Mouse (Mus musculus): ENCODE measurements around the gene Mtg2.

The Mtg2 gene

GRCm38 (mm10) chr2:180051986-180052733, 18.2 kb upstream of the Mtg2 start:
- no peak for DNase-seq (ENCODE audit: low spot score)

DNA sequence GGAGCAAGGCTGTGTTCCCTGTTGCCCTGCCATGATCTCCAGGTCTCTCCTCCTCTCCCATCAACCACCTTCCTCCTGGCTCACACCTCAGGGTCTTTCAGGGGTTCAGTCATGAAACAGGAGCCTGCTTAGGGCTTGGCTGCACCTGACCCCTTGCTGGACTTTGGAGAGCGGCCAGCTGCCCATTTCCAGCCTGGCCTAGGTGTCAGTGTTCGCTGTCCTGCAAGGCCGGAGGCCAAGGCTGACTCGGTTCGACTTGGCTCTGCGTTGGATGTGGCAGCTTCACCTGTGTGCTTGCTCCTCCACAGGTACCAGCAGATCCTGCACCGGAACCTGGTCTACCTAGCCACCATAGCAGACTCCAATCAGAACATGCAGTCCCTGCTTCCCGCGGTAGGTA, 17.4 kb upstream of the Mtg2 start:
- DNase-seq (ENCODE audit: low spot score) = no peak

DNA sequence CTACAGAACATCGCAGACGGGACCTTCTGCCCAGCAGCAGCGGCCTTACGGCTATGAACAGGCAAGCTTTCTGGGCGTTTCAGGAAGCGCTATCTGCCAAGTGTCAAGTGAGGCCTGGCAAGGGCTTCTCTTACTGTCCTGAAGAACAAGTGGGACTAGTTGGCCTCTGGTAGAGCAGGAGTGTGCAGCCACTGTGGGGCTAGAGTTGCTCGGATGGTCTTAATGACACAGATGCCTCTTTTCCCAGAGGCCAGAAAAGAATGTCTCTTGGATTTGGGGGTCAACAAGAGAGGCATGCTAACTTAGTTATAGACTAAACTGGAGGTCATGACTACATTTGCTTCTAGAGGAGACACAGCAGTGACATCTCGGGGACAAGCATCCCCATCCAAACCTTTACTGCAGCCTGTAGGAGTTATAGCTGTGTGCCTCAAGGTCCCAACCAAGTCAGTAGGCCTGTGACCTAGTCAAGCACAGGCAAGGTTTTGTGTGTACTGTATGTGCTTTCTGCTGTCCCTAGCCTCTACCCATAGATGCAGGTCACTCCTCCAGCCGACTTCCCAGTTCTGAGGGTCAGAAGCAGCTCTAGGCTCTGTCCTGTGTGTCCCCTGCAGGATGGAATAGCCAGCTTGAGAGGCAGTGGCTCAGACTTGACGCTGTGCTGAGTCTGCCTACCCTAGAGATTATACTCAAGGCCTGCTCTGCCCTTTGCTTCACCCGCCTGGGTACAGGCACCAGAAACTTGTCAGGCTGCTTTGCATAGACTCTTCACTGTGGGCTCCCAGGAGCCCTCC, 6.9 kb upstream of the Mtg2 start:
- no peak for DNase-seq (ENCODE audit: low spot score)

GRCm38 (mm10) chr2:180069770-180070480, 463 bp upstream of the Mtg2 start:
- DNase-seq (ENCODE audit: low spot score) = no peak

GRCm38 (mm10) chr2:180071671-180072070, 1.3 kb downstream of the Mtg2 start:
- no peak for DNase-seq (ENCODE audit: low spot score)

DNA sequence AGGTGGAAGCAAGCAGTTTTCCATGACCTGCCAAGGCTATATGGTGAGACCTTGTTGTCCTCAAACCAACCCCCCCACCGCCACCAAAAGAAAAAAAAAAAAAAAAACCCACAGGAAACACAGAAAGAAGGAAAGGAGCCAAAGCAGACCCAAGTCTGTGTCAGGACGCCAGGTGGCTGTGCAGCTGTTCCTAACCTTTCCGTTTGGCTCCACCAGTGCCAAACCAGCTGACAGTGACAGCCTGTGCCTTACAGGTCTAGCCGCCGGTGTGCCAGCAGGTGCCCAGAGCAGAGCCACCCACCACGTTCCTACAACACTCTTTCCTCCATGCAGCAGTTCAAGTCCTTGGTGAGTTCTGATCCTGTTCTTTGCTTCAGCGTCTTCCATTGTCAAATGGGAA, 2.5 kb downstream of the Mtg2 start:
- no peak for DNase-seq (ENCODE audit: low spot score)

- DNase-seq (ENCODE audit: low spot score) = no peak
Measured at GRCm38 (mm10) chr2:180077622-180078021, 7.2 kb downstream of the Mtg2 start.

- DNase-seq (ENCODE audit: low spot score) = peak; percentile 48
Measured at GRCm38 (mm10) chr2:180080680-180081079, 10.3 kb downstream of the Mtg2 start.

- DNase-seq (ENCODE audit: low spot score) = no peak
Measured at GRCm38 (mm10) chr2:180083063-180083462, 12.7 kb downstream of the Mtg2 start.

- DNase-seq (ENCODE audit: low spot score) = no peak
Measured at GRCm38 (mm10) chr2:180084565-180084964, 14.2 kb downstream of the Mtg2 start.

GRCm38 (mm10) chr2:180085926-180086636, 15.7 kb downstream of the Mtg2 start:
- DNase-seq (ENCODE audit: low spot score) = no peak

DNA sequence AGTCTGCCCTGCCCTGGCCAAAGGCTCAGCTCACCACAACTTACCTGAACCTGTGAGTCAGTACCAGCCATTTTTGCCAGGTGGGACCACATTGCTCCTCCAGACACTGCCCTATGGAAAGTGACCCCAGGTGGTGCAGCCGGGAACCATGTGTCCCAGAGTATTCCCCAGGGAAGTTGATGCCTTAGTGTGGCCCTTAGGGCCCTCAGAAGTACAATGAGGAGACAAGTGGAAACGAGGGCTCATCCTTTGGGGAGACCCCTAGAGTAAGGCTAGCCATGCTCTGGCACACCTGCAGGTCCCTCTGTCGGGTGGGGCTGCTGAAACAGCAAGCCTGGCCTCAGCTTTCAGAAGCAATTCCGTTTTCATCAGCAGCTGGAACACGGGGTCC, 16.2 kb downstream of the Mtg2 start:
- no peak for DNase-seq (ENCODE audit: low spot score)

GRCm38 (mm10) chr2:180087472-180087871, 17.1 kb downstream of the Mtg2 start:
- no peak for DNase-seq (ENCODE audit: low spot score)

DNA sequence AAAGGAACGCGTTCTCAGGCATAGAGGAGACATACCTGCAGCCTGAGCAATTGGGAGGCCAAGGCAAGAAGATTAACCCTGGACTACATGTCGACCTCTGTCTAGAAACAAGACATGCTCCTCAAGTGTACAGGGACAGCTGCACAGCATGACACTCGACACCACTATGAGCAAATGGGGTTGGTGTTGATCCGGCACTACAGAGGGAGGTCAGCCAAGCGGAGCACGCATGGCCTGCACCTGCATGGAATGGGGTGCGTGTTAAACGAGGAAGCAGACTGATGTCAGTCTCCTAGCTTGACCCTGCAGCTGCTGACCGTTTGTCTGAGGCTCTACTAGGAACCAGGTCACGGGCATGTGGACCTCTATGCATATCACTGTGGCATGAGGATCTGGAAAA, 19.9 kb downstream of the Mtg2 start:
- DNase-seq (ENCODE audit: low spot score) = no peak

DNA sequence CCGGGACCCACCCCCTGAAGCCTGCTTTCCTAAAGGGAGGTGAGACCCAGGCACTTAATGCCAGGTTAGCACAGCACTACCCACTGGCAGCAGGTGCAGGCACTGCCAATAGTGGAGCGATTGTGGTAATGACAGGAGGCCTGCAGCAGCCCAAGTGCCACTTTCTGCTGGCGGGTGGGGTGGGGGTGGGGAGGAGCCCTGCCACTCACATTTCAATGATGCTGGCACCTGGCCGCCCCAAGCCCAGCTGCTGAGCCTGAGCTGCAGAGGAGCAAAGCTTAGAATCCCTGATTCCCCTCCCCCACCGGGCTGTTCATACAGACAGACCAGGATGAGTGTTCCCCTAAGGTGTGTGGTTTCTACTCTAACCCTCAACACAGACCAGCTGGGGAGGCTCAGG, 25.3 kb downstream of the Mtg2 start:
- no peak for DNase-seq (ENCODE audit: low spot score)

GRCm38 (mm10) chr2:180097585-180097984, 27.2 kb downstream of the Mtg2 start:
- DNase-seq (ENCODE audit: low spot score) = no peak

GRCm38 (mm10) chr2:180098167-180098566, 27.8 kb downstream of the Mtg2 start:
- no peak for DNase-seq (ENCODE audit: low spot score)

- no peak for DNase-seq (ENCODE audit: low spot score)
Measured at GRCm38 (mm10) chr2:180099529-180099928, 29.1 kb downstream of the Mtg2 start.

DNA sequence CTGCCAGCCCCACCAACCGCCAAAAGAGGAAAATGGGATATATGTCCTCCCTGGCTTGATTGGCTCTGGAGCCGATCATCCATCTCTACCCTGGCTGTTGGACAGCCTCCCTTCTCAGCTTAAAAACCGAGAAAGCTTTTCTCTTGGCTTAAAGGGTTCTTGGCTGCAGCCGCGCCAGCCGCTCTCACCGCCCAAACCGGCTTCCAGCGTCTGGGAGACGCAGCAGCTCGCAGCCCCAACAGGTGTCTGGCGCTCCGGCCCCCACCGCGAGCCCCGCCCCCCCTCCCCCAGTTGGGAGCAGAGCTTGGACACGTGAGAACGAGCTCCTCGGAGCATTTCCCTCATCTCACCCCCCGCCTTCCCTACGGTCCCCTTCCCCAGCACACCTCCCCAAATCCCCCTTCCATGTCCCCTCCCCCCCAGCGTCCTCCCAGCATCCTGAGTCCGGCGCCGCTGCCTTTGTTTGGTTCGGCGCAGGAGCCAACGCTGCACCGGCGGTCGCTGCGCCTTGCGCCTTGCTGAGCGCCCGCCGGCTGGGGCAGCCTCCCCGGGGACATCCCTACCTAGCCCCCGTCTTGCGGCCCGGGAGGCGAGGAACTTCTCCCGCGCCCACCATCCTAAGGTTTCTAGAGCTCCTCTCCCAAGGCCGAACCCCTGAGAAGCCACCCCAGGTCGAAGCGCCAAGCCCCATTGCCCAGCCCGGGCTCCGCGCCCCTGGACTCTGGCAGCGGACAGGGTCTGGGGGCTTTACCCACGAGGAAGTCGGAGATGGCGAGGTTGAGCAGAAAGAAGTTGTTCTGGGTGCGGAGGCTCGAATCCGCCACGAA, 33.0 kb downstream of the Mtg2 start:
- no peak for DNase-seq (ENCODE audit: low spot score)

DNA sequence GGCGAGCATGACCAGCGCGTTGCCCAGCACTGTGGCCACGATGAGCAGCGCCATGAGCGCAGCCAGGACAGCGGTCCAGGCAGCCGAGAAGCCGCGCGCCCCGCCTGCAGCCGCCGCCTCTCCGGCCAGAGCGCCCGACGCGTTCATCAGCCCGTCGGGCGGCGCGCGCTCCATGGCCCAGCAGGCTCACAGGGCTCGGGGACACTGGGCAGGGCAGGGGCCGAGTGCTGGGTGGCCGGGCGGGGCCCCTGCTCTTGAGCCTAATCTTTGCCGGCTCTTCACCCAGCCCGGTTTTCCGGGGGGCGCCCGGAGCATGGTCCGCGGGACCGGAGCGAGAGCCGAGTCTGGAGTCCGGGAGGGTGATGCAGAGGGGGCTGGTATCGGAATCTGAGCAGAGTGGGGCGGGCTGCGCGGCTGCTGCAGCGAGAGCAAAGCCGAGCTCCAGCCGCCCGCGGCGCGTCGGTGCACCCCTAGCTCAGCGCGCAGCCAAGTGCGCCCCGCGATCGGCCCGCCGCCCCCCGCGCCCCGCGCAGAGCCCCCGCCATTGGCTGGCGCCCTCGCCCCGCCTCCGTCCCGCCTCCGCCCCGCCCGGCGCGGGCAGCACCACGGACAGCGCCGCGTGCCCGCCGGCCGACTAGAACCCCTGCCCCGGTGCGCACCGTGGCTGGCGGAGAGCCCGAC, 33.7 kb downstream of the Mtg2 start, which contains the start of gene Hrh3:
Gene Hrh3, minus strand, starts transcription at position 511 of the 681 bp plus-strand sequence.
- DNase-seq (ENCODE audit: low spot score) = peak; percentile 71

Measured in lung, postnatal 25 days (tissue).